Mouse (Mus musculus) stomach, postnatal 0 days (tissue): ENCODE measurements around the gene Adcy3.

Experiments used
- CTCF ChIP-seq: IDR thresholded peaks from 2 replicates; pipeline ENCODE4 v1.5.1; 2016; ENCODE audit warnings: antibody characterized with exemption, low read depth, mild to moderate bottlenecking, moderate library complexity
- EP300 ChIP-seq: optimal IDR thresholded peaks from 2 replicates; pipeline ENCODE3; 2016; ENCODE audit warnings: antibody characterized with exemption

DNA sequence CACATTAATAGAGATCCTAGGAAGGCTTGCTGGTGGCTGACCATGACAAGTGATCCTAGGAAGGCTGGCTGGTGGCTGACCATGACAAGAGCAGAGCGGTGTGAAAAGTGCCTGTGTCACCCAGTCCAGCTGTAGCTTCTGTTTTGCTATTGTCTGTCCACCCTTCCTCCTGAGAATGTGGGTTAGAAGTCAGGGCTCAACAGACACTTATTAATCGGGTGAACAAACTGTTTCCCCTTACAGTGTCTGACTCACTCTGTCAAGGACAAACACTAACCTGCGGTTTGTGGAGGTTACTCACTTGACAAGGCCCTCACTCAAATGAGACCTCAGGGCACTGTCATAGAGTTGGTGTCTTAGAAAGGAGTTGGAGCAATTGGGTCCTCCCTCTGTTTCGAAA is 65.8 kb downstream of the Adcy3 start:
- no peak for TF ChIP-seq EP300
- no peak for TF ChIP-seq CTCF
